Mouse (Mus musculus) kidney, adult 2 months (tissue): ENCODE data around the gene Sptb. TPM values are rescaled to one million over a fixed set of nuclear protein-coding genes. Genes with fewer than 3 reads are reported as not detected.

Experiments
- DNase-seq: peaks from one replicate; pipeline ENCODE4 v3.0.0; 2021
- H3K27ac ChIP-seq: fragments of 200-500 bp; 2 replicates; pipeline ENCODE4 v1.5.1; 2012; ENCODE audit warnings: low read depth, low read length, control low read depth, inconsistent platforms; ENCODE audit not compliant: insufficient read depth
- H3K27me3 ChIP-seq: fragments of 200-500 bp; replicated peaks from 2 replicates; pipeline ENCODE4 v1.6.1; 2012; ENCODE audit warnings: mild to moderate bottlenecking, moderate library complexity, low read length, inconsistent platforms; ENCODE audit not compliant: control insufficient read depth, insufficient read depth
- H3K36me3 ChIP-seq: fragments of 200-500 bp; 2 replicates; pipeline ENCODE4 v1.6.1; 2012; ENCODE audit warnings: mild to moderate bottlenecking, moderate library complexity, low read length, inconsistent platforms; ENCODE audit not compliant: control insufficient read depth, insufficient read depth
- H3K4me1 ChIP-seq: fragments of 200-500 bp; 2 replicates; pipeline ENCODE4 v1.6.1; 2011; ENCODE audit warnings: low read length; ENCODE audit not compliant: control insufficient read depth, insufficient read depth
- H3K4me3 ChIP-seq: fragments of 200-500 bp; 2 replicates; pipeline ENCODE4 v1.5.1; 2011; ENCODE audit warnings: mild to moderate bottlenecking, low read depth, low read length, control low read depth; ENCODE audit not compliant: insufficient read depth
- CTCF ChIP-seq: fragments of 200-500 bp; conservative IDR thresholded peaks from 2 replicates; pipeline ENCODE4 v1.5.1; 2011; ENCODE audit warnings: low read depth, mild to moderate bottlenecking, control low read depth, low read length, moderate library complexity, mixed read lengths; ENCODE audit not compliant: insufficient read depth, insufficient read length
- POLR2A ChIP-seq: fragments of 200-500 bp; IDR thresholded peaks from one replicate; pipeline ENCODE4 v1.6.1; 2011; ENCODE audit warnings: low read depth, low read length, control low read depth
- WGBS: fragments of 180-500 bp; shearing (Covaris S2); methylation state at CpG from one replicate; pipeline ENCODE4 v1.1.7; 2018; 5-methylcytosine and 5-hydroxymethylcytosine counted together
- polyA plus RNA-seq: library from polyadenylated mRNA; depleted of rRNA; stranded (reverse); fragments of >200 nt; gene quantifications from 2 replicates; pipeline ENCODE4 v1.2.3, GENCODE M21; 2012; rRNA removed

The Sptb gene
- polyA plus RNA-seq, 1 experiment, result 1.9 TPM

GRCm38 (mm10) chr12:76534641-76535283 is 175.6 kb downstream of the Sptb start:
- TF ChIP-seq CTCF, result no peak
- TF ChIP-seq POLR2A, result no peak
- Histone ChIP-seq H3K27ac (peak overlapping the region; percentile 90), H3K4me1 (peaks cover 21% of the 10 kb centered on the region)

GRCm38 (mm10) chr12:76534233-76534632 is 176.1 kb downstream of the Sptb start:
- TF ChIP-seq POLR2A, result no peak
- Histone ChIP-seq H3K4me3 (peak overlapping the region; percentile 84), H3K27me3 (no peaks in the 10 kb centered on the region), H3K27ac (peak overlapping the region; percentile 90), H3K36me3 (no peaks in the 10 kb centered on the region), H3K4me1 (peaks cover 21% of the 10 kb centered on the region)
- no peak for DNase-seq
- WGBS, result 2% methylated on average over 11 of the region's 11 CpGs

More at GRCm38 (mm10) chr12:76534641-76535283, 175.6 kb downstream of the Sptb start:
- WGBS, result 14% methylated on average over 9 of the region's 9 CpGs
- no peaks in the 10 kb centered on the region for H3K27me3 ChIP-seq
- no peaks in the 10 kb centered on the region for H3K36me3 ChIP-seq
- DNase-seq, result peak; percentile 45
- peak overlapping the region; percentile 84 for H3K4me3 ChIP-seq

GRCm38 (mm10) chr12:76533377-76534222 is 176.7 kb downstream of the Sptb start:
- Histone ChIP-seq H3K36me3 (no peaks in the 10 kb centered on the region), H3K4me3 (peak overlapping the region; percentile 84), H3K27ac (peak overlapping the region; percentile 90), H3K4me1 (peaks cover 21% of the 10 kb centered on the region), H3K27me3 (no peaks in the 10 kb centered on the region)
- under 1% methylated on average over 74 of the region's 74 CpGs for WGBS
- peak; percentile 97 for DNase-seq
- TF ChIP-seq CTCF (no peak), POLR2A (peak; percentile 35)

- WGBS, result 2% methylated on average over 31 of the region's 31 CpGs
- no peaks in the 10 kb centered on the region for H3K36me3 ChIP-seq
- H3K4me1 ChIP-seq, result peaks cover 17% of the 10 kb centered on the region
- DNase-seq, result no peak
- peak overlapping the region; percentile 89 for H3K27ac ChIP-seq
- H3K27me3 ChIP-seq, result no peaks in the 10 kb centered on the region
- peak overlapping the region; percentile 84 for H3K4me3 ChIP-seq
- TF ChIP-seq CTCF (no peak; the same call in 1 of the 2 replicates), POLR2A (no peak)
Observed at GRCm38 (mm10) chr12:76532926-76533376, 177.4 kb downstream of the Sptb start.

- Histone ChIP-seq H3K36me3 (no peaks in the 10 kb centered on the region), H3K27ac (peak overlapping the region; percentile 89), H3K4me1 (peaks cover 16% of the 10 kb centered on the region), H3K27me3 (no peaks in the 10 kb centered on the region), H3K4me3 (peak overlapping the region; percentile 84)
- peak; percentile 87 for DNase-seq
- TF ChIP-seq POLR2A (no peak), CTCF (no peak)
- WGBS, result 24% methylated on average over 19 of the region's 19 CpGs
Observed at GRCm38 (mm10) chr12:76531986-76532925, 178.1 kb downstream of the Sptb start.

GRCm38 (mm10) chr12:76530580-76531139 is 179.7 kb downstream of the Sptb start, which contains the start of gene Plekhg3:
Gene Plekhg3, plus strand, starts transcription at chr12:76530891.
- peaks cover 11% of the 10 kb centered on the region; the same call in 1 of the 2 replicates for H3K4me1 ChIP-seq
- no peak for TF ChIP-seq CTCF
- TF ChIP-seq POLR2A, result no peak

More at GRCm38 (mm10) chr12:76530580-76531139, 179.7 kb downstream of the Sptb start, which contains the start of gene Plekhg3:
- Histone ChIP-seq H3K27me3 (no peaks in the 10 kb centered on the region), H3K4me3 (no peak within 1 kb of the TSS), H3K27ac (peak within 1 kb of the TSS; percentile 85; the same call in 1 of the 2 replicates), H3K36me3 (no peaks in the 10 kb centered on the region)
- no peak for DNase-seq
- WGBS, result 73% methylated on average over 6 of the region's 6 CpGs

Other genes with a start within 250 kb of the Sptb start
- gene Plekhg3, start 179.7 kb downstream of the Sptb start, polyA plus RNA-seq, result 57.9 and 67.6 TPM in 2 replicates
- gene Churc1, start 55.0 kb upstream of the Sptb start, polyA plus RNA-seq, result 71.3 and 105 TPM in 2 replicates
- 13.2 TPM in 2 replicates for gene Fntb, start 55.0 kb upstream of the Sptb start, polyA plus RNA-seq
- 0.08 and 0.33 TPM in 2 replicates for gene Gpx2, start 85.0 kb upstream of the Sptb start, polyA plus RNA-seq
- gene Rab15, start 112.4 kb upstream of the Sptb start, polyA plus RNA-seq, result 4.4 and 4.7 TPM in 2 replicates